Mouse (Mus musculus) olfactory bulb, adult 2 months (tissue): ENCODE data around the gene Znhit2.

ENCODE experiments used
- CTCF ChIP-seq: fragments of 200-500 bp; IDR thresholded peaks from 2 replicates; pipeline ENCODE4 v1.5.1; 2012; ENCODE audit warnings: low read depth, mild to moderate bottlenecking, low read length, moderate library complexity; ENCODE audit not compliant: insufficient read depth
- POLR2A ChIP-seq: fragments of 200-500 bp; IDR thresholded peaks from 2 replicates; pipeline ENCODE4 v1.6.1; 2012; ENCODE audit warnings: mild to moderate bottlenecking, low read depth, low read length, moderate library complexity; ENCODE audit not compliant: insufficient read depth

GRCm38 (mm10) chr19:6066571-6066970, 5.6 kb downstream of the Znhit2 start:
- TF ChIP-seq POLR2A = no peak
- TF ChIP-seq CTCF = no peak
